Mouse (Mus musculus) cerebral cortex, adult 2 months (tissue): ENCODE data around the gene Rab3b.

Source experiments
- WGBS: fragments of 180-500 bp; shearing (Covaris S2); methylation state at CpG from one replicate; pipeline ENCODE4 v1.1.7; 2018; 5-methylcytosine and 5-hydroxymethylcytosine counted together

Gene Rab3b

GRCm38 (mm10) chr4:108878963-108879822, at the start of gene Rab3b:
Rab3b (plus strand) TSS chr4:108879063.
- WGBS, result under 1% methylated on average over 46 of the region's 46 CpGs

GRCm38 (mm10) chr4:108830698-108831097, 48.2 kb upstream of the Rab3b start:
- 42% methylated on average over 1 of the region's 1 CpGs for WGBS

- under 1% methylated on average over 72 of the region's 73 CpGs for WGBS
Observed at GRCm38 (mm10) chr4:108832916-108833827, 45.7 kb upstream of the Rab3b start, which contains the start of gene Btf3l4. Btf3l4 (minus strand) TSS chr4:108833614.

GRCm38 (mm10) chr4:108833828-108834114, 45.1 kb upstream of the Rab3b start:
- WGBS, result under 1% methylated on average over 6 of the region's 6 CpGs

GRCm38 (mm10) chr4:108834115-108834970, 44.5 kb upstream of the Rab3b start, which contains the start of gene Txndc12:
Txndc12 (plus strand) TSS chr4:108834601.
- under 1% methylated on average over 34 of the region's 34 CpGs for WGBS

- 4% methylated on average over 15 of the region's 15 CpGs for WGBS
Observed at GRCm38 (mm10) chr4:108834971-108835311, 43.9 kb upstream of the Rab3b start.

- 66% methylated on average over 3 of the region's 3 CpGs for WGBS
Observed at GRCm38 (mm10) chr4:108835496-108835895, 43.4 kb upstream of the Rab3b start.

- WGBS, result 26% methylated on average over 4 of the region's 4 CpGs
Observed at GRCm38 (mm10) chr4:108838031-108838430, 40.8 kb upstream of the Rab3b start.

GRCm38 (mm10) chr4:108841920-108842578, 36.8 kb upstream of the Rab3b start:
- 89% methylated on average over 7 of the region's 7 CpGs for WGBS

- 68% methylated on average over 5 of the region's 5 CpGs for WGBS
Observed at GRCm38 (mm10) chr4:108845824-108846569, 32.9 kb upstream of the Rab3b start.

GRCm38 (mm10) chr4:108847715-108848504, 31.0 kb upstream of the Rab3b start, which contains the start of gene Kti12:
Kti12 (plus strand) TSS chr4:108847785.
- under 1% methylated on average over 77 of the region's 77 CpGs for WGBS

- 11% methylated on average over 20 of the region's 20 CpGs for WGBS
Observed at GRCm38 (mm10) chr4:108848505-108848848, 30.4 kb upstream of the Rab3b start, which contains the start of gene A730015C16Rik. A730015C16Rik (minus strand) TSS chr4:108848619.

GRCm38 (mm10) chr4:108866806-108867205, 12.1 kb upstream of the Rab3b start:
- WGBS, result 90% methylated on average over 7 of the region's 7 CpGs

GRCm38 (mm10) chr4:108869730-108870374, 9.0 kb upstream of the Rab3b start:
- WGBS, result 32% methylated on average over 10 of the region's 10 CpGs

- WGBS, result 92% methylated on average over 5 of the region's 5 CpGs
Observed at GRCm38 (mm10) chr4:108873746-108874145, 5.1 kb upstream of the Rab3b start.

GRCm38 (mm10) chr4:108877901-108878300, 962 bp upstream of the Rab3b start:
- 87% methylated on average over 6 of the region's 6 CpGs for WGBS

- WGBS, result 74% methylated on average over 13 of the region's 13 CpGs
Observed at GRCm38 (mm10) chr4:108883815-108884214, 5.0 kb downstream of the Rab3b start.

GRCm38 (mm10) chr4:108887456-108887855, 8.6 kb downstream of the Rab3b start:
- 85% methylated on average over 4 of the region's 4 CpGs for WGBS

GRCm38 (mm10) chr4:108890876-108891275, 12.0 kb downstream of the Rab3b start:
- 58% methylated on average over 6 of the region's 6 CpGs for WGBS
